Mouse (Mus musculus) urinary bladder, adult 18-20 months (tissue): ENCODE results near the gene Mbtps2.

Experiments
- DNase-seq, 2 experiments: peaks; one replicate each; pipeline ENCODE4 v3.0.0; 2022; ENCODE audit warnings: low spot score in 2 of 2, mixed read lengths in 2 of 2

The Mbtps2 gene

GRCm38 (mm10) chrX:157504506-157504905 lies 94.0 kb downstream of the Mbtps2 start:
- no peak for DNase-seq

GRCm38 (mm10) chrX:157501871-157502270 lies 96.6 kb downstream of the Mbtps2 start:
- no peak for DNase-seq

GRCm38 (mm10) chrX:157500004-157500403 lies 98.5 kb downstream of the Mbtps2 start:
- DNase-seq = no peak

- no peak for DNase-seq
Observed at GRCm38 (mm10) chrX:157493159-157493558, 105.4 kb downstream of the Mbtps2 start.

- peak; percentile 32 to 50 for DNase-seq
Observed at GRCm38 (mm10) chrX:157491944-157492726, 106.4 kb downstream of the Mbtps2 start, which contains the start of gene Sms. Gene Sms (minus strand): TSS chrX:157492287.

- DNase-seq = peak in 1 of 2 experiments; percentile 35
Observed at GRCm38 (mm10) chrX:157491145-157491935, 107.2 kb downstream of the Mbtps2 start.

- DNase-seq = no peak
Observed at GRCm38 (mm10) chrX:157490769-157491144, 107.8 kb downstream of the Mbtps2 start.

GRCm38 (mm10) chrX:157489871-157490721 lies 108.4 kb downstream of the Mbtps2 start:
- no peak for DNase-seq

- DNase-seq = no peak
Observed at GRCm38 (mm10) chrX:157488831-157489230, 109.7 kb downstream of the Mbtps2 start.

GRCm38 (mm10) chrX:157486765-157487164 lies 111.8 kb downstream of the Mbtps2 start:
- DNase-seq = no peak
